Mouse (Mus musculus) heart, embryonic 16.5 days (tissue): ENCODE measurements around the gene Abcb1b. TPM values are rescaled to one million over a fixed set of nuclear protein-coding genes. Genes with fewer than 3 reads are reported as not detected.
"Not testable (repeated sequence)": the region's sequence is repeated elsewhere in the genome, so short reads cannot be mapped to it uniquely, and the experiment has no call there.

Experiments
- ATAC-seq: fragments of 200-750 bp; cut with Nextera tagmentation; replicated peaks from 2 replicates; pipeline ENCODE4 v1.8.0; 2017; ENCODE audit warnings: moderate number of reproducible peaks; ENCODE audit not compliant: insufficient read depth, low FRiP score; ENCODE audit errors: extremely low read depth
- H3K27ac ChIP-seq: fragments of 300-500 bp; sonication (generic); 2 replicates; pipeline ENCODE4 v1.5.1; 2014; ENCODE audit warnings: mild to moderate bottlenecking, low read length, control low read depth, moderate library complexity
- H3K27me3 ChIP-seq: fragments of 300-500 bp; sonication (generic); 2 replicates; pipeline ENCODE4 v1.6.1; 2014; ENCODE audit warnings: low read length, mixed read lengths; ENCODE audit not compliant: control insufficient read depth, insufficient read depth
- H3K36me3 ChIP-seq: fragments of 300-500 bp; sonication (generic); 2 replicates; pipeline ENCODE4 v1.6.1; 2014; ENCODE audit not compliant: control insufficient read depth, insufficient read depth
- H3K4me1 ChIP-seq: fragments of 300-500 bp; sonication (generic); 2 replicates; pipeline ENCODE4 v1.6.1; 2014; ENCODE audit warnings: low read length, mixed read lengths; ENCODE audit not compliant: control insufficient read depth, insufficient read depth
- H3K4me2 ChIP-seq: fragments of 300-500 bp; sonication (generic); 2 replicates; pipeline ENCODE4 v1.6.1; 2014; ENCODE audit warnings: low read depth, mild to moderate bottlenecking, control low read depth, low read length
- H3K4me3 ChIP-seq: fragments of 300-500 bp; sonication (generic); 2 replicates; pipeline ENCODE4 v1.5.1; 2014; ENCODE audit warnings: mild to moderate bottlenecking, control low read depth, low read length
- H3K9ac ChIP-seq: fragments of 300-500 bp; sonication (generic); 2 replicates; pipeline ENCODE4 v1.6.1; 2014; ENCODE audit warnings: low read length, control low read depth
- H3K9me3 ChIP-seq: fragments of 300-500 bp; sonication (generic); replicated peaks from 2 replicates; pipeline ENCODE4 v1.6.1; 2016; ENCODE audit warnings: low read length; ENCODE audit not compliant: control insufficient read depth
- WGBS: fragments of 180-500 bp; shearing (Covaris S2); extraction: QIAGEN DNeasy Blood & Tissue Kit; methylation state at CpG from one replicate; pipeline ENCODE4 v1.1.7; 2014; 5-methylcytosine and 5-hydroxymethylcytosine counted together
- polyA plus RNA-seq: library from polyadenylated mRNA; unstranded; fragments of >200 nt; fragmentation: Nextera tagmentation; extraction: Ambion mirVana; gene quantifications from 2 replicates; pipeline ENCODE4 v1.2.1, GENCODE M21; 2015

Abcb1b gene
- polyA plus RNA-seq, 1 experiment from 2014 or later = 2.0 TPM

DNA sequence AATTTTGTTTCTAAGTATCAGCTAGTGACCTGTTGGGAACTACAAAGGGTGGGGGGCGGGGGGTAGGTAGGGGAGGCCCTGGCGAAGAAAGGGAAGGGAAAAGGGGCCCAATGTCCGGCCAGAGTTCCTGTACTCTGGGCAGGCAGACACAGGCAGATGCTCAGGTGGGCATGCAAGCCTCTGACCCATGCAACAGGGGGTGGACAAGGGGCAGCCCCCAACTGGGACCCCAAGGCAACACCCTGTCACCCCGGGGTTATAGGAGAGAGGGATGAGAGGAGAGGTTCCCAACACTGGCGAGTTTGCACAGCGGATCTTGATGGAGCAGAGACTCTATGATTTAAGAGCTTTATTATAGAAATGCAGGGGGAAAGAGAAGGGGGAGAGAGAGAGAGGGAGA lies 59.3 kb downstream of the Abcb1b start:
- no peak overlapping the region for H3K4me3 ChIP-seq
- WGBS = 66% methylated on average over 6 of the region's 6 CpGs
- H3K4me2 ChIP-seq = no peak overlapping the region
- no peaks in the 10 kb centered on the region for H3K27me3 ChIP-seq
- no peaks in the 10 kb centered on the region for H3K36me3 ChIP-seq
- H3K9ac ChIP-seq = no peak overlapping the region
- H3K27ac ChIP-seq = no peak overlapping the region
- H3K4me1 ChIP-seq = no peaks in the 10 kb centered on the region
- H3K9me3 ChIP-seq = no peaks in the 10 kb centered on the region
- no peak for ATAC-seq

DNA sequence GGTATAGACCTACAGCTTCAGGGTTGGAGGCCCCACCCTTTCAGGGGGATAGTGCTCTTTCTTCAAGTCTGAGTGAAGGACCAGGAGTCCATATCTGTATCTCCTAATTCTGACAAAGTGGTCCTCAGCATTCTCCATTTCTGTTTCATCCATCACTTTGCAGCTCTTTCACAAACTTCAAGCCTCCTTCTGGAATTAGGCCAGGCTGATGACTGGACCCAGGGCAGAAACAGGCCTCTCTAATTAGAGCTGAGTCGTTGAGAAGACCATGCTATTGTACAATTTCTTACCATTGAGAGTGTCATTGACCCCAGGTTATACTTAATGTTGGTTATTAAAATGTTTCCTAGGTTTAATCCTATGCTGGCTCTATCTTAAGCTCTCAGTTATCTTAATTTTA lies 63.9 kb downstream of the Abcb1b start:
- no peak for ATAC-seq
- H3K4me1 ChIP-seq = no peaks in the 10 kb centered on the region
- H3K27me3 ChIP-seq = no peaks in the 10 kb centered on the region
- H3K9me3 ChIP-seq = no peaks in the 10 kb centered on the region
- H3K4me3 ChIP-seq = no peak overlapping the region
- H3K36me3 ChIP-seq = no peaks in the 10 kb centered on the region
- no peak overlapping the region for H3K27ac ChIP-seq
- H3K9ac ChIP-seq = no peak overlapping the region
- H3K4me2 ChIP-seq = no peak overlapping the region
- 78% methylated on average over 1 of the region's 1 CpGs for WGBS

DNA sequence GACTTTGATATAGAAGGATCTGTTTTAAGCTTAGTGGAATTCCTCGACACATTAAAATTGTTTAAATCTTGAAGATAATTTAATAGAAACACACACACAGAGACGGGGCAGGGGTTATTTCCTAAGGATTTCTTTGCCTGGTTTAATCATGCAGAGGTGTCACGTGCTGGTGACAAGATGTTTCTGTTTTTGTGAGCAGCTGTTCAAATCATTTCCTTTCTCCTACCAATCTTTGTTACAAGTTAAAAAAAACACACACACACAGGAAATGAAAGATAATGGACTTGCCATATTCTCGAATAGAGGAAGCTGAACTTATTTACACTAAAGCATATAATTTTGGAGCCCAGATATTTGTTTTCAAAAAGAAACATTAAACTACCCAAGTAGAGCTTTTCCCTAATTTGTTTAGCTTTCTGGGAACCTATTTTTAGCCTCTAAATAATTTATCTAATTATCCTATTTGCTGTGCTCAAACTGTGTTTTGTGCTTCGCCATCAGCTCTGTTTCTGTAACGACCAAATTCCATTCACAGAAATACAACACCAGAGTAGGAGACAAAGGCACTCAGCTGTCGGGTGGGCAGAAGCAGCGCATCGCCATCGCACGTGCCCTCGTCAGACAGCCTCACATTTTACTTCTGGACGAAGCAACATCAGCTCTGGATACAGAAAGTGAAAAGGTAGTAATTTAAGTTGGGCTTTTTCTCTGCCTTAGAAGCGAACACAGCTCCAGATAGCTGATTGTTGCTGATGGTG lies 65.8 kb downstream of the Abcb1b start:
- Histone ChIP-seq H3K4me3 (no peak overlapping the region), H3K27ac (0 out of 2 replicates have a peak overlapping the region, but pooled peaks have one; percentile 18), H3K27me3 (no peaks in the 10 kb centered on the region), H3K36me3 (no peaks in the 10 kb centered on the region), H3K9me3 (no peaks in the 10 kb centered on the region), H3K9ac (no peak overlapping the region), H3K4me1 (0 out of 2 replicates have a peak, but pooled peaks cover 2% of the 10 kb centered on the region), H3K4me2 (no peak overlapping the region)
- 45% methylated on average over 14 of the region's 14 CpGs for WGBS
- no peak; the same call in 1 of the 2 replicates for ATAC-seq

GRCm38 (mm10) chr5:8865630-8866029 lies 67.7 kb downstream of the Abcb1b start:
- H3K4me2 ChIP-seq, H3K9me3 ChIP-seq, H3K4me1 ChIP-seq, H3K36me3 ChIP-seq, H3K27me3 ChIP-seq, ATAC-seq, H3K27ac ChIP-seq, H3K9ac ChIP-seq, H3K4me3 ChIP-seq: not testable (repeated sequence)
- WGBS = 75% methylated on average over 10 of the region's 11 CpGs

DNA sequence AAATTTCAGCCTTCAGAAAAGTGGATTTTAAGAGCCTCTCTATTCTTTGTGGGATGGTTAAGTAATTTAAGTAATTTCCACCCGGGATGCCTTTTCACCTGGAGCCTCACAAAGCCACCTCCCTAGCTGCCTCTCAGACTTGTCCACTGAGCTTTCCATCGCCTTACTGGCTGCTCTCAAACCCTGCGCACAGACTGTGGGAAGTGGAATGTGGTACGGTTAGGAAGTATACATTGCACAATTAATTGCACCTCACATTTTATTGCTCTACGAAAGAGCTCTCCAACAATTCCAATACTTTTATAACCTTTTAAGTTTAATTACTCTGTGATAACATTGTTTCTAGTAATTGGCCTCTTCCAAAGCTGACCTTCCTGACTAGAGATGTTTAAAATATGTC lies 68.4 kb downstream of the Abcb1b start:
- H3K9ac ChIP-seq = no peak overlapping the region
- no peak overlapping the region for H3K4me3 ChIP-seq
- no peaks in the 10 kb centered on the region for H3K9me3 ChIP-seq
- ATAC-seq = no peak
- H3K36me3 ChIP-seq = no peaks in the 10 kb centered on the region
- H3K27ac ChIP-seq = no peak overlapping the region
- 0 out of 2 replicates have a peak, but pooled peaks cover 2% of the 10 kb centered on the region for H3K4me1 ChIP-seq
- no peaks in the 10 kb centered on the region for H3K27me3 ChIP-seq
- H3K4me2 ChIP-seq = no peak overlapping the region
- 89% methylated on average over 5 of the region's 5 CpGs for WGBS

GRCm38 (mm10) chr5:8868019-8868418 lies 70.1 kb downstream of the Abcb1b start:
- Histone ChIP-seq H3K9me3 (no peaks in the 10 kb centered on the region), H3K27ac (no peak overlapping the region), H3K36me3 (no peaks in the 10 kb centered on the region), H3K9ac (no peak overlapping the region), H3K4me3 (no peak overlapping the region), H3K4me2 (no peak overlapping the region), H3K27me3 (no peaks in the 10 kb centered on the region), H3K4me1 (0 out of 2 replicates have a peak, but pooled peaks cover 2% of the 10 kb centered on the region)
- 3% methylated on average over 1 of the region's 1 CpGs for WGBS
- no peak for ATAC-seq

DNA sequence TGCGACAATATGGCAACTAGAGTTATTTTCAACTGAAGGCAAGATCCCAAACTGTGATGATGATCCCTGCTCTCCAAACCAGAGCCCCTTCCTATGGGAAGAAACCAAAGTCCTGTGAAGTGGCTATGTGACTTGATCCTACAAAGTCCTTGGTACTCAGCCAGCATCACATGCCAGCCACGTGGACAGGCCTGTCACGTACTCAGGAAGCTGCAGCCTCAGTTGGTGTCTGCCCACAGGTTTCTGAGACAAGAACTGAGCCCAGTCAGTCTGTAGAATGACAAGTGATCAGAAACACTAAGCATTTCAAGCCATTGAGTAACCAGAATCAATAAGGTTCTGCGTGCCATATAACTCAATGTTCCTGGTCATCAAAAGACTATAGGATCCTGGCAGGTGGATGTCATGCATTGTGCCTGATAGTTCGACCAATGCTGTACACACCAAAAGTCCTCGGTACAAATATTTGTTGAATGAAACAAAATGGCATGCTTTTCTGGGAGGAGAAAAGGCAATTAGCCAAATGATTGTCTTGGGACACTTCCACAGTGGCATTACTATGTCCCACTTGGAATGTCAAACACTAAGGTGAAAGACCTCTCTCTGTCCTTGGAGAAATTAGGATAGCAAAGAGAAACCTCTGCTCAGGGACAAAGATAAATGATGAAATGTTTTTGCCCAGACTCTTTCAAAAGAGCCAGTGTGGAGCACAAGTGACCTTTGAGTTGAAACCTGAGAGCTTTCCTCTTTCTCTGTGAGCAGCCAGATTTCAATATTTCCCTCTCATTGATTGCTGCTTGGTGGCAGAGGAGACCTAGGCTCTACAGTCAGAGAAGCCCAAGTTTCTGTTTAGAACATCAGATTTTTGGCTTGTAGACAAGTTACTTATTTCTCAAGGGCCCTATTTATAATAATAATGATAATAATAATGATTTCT lies 75.3 kb downstream of the Abcb1b start:
- Histone ChIP-seq H3K36me3 (no peaks in the 10 kb centered on the region), H3K9ac (no peak overlapping the region), H3K4me2 (no peak overlapping the region), H3K27me3 (no peaks in the 10 kb centered on the region), H3K27ac (no peak overlapping the region), H3K4me1 (0 out of 2 replicates have a peak, but pooled peaks cover under 1% of the 10 kb centered on the region), H3K9me3 (no peaks in the 10 kb centered on the region), H3K4me3 (no peak overlapping the region)
- no peak for ATAC-seq
- WGBS = 81% methylated on average over 6 of the region's 6 CpGs

DNA sequence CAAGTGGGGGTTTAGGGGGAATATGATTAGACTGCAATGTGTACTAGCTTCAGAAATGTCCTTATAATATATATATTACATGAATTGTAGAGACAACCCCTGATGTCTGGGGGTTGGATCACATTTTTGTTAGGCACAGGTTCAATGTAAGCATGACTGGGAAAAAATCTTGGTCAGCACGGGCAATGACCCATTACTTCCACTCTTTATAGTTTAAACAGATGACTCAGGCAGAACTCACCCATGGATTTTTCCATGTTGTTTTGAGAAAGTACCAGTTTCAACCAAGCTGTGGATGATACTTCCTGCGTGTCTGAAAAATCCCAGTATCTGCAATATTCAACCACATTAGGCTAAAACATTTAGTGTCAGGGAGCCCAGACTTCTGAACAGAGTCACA lies 79.1 kb downstream of the Abcb1b start:
- H3K9ac ChIP-seq = no peak overlapping the region
- H3K27ac ChIP-seq = no peak overlapping the region
- ATAC-seq = no peak
- WGBS = 77% methylated on average over 2 of the region's 2 CpGs
- H3K4me2 ChIP-seq = no peak overlapping the region
- no peaks in the 10 kb centered on the region for H3K27me3 ChIP-seq
- H3K9me3 ChIP-seq = no peaks in the 10 kb centered on the region
- H3K4me1 ChIP-seq = no peaks in the 10 kb centered on the region
- no peak overlapping the region for H3K4me3 ChIP-seq
- H3K36me3 ChIP-seq = no peaks in the 10 kb centered on the region

GRCm38 (mm10) chr5:8877800-8878199 lies 79.9 kb downstream of the Abcb1b start:
- no peaks in the 10 kb centered on the region for H3K4me1 ChIP-seq
- H3K27ac ChIP-seq = no peak overlapping the region
- 56% methylated on average over 5 of the region's 5 CpGs for WGBS
- H3K36me3 ChIP-seq = no peaks in the 10 kb centered on the region
- no peaks in the 10 kb centered on the region for H3K9me3 ChIP-seq
- no peak overlapping the region for H3K4me2 ChIP-seq
- H3K4me3 ChIP-seq = no peak overlapping the region
- no peaks in the 10 kb centered on the region for H3K27me3 ChIP-seq
- H3K9ac ChIP-seq = no peak overlapping the region
- ATAC-seq = no peak
